Mouse (Mus musculus): ENCODE results near the gene Syt8. TPM values are rescaled to one million over a fixed set of nuclear protein-coding genes. Genes with fewer than 3 reads are reported as not detected.

The Syt8 gene
- 10 to 100 TPM in 1 of 2 experiments, 1 to 10 TPM in 1; 5.1 to 10.5 TPM for total RNA-seq (2023)

DNA sequence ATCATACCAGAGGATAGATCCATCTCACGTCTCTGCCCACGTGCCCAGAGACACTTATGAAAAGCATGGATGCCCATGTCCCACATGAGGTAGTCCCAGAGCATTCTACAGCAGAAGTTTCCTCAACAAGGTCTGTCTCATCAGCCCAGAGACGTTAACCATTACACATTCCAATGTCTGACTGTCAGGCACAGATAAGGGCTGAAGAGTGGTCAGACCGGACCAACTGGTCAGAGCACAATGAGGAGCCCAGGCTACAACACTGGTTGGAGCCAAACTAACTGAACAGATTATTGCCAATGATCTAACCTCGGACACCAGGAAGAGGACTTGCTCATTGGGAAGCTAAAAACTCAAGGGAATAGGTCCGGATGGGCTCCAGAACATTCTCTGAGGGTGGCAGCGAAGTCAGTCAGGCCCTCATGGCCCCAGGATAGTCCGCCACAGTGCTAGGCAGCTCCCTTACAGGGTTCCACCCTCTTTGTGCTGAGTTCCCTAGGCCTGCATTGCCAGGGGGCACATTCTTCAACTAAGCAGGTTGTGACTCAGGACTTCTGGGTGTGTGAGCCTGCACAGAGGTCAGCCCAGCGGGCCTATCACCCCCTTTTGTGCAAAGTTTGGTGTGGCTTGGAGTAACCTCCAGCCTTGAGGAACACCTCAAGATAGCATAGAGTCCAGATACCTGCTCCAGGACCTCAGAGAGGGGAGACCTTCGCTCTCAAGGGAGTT lies at the start of gene Syt8:
TSS of gene Syt8 (plus strand) at position 714 of the 729 bp plus-strand sequence.

DNA sequence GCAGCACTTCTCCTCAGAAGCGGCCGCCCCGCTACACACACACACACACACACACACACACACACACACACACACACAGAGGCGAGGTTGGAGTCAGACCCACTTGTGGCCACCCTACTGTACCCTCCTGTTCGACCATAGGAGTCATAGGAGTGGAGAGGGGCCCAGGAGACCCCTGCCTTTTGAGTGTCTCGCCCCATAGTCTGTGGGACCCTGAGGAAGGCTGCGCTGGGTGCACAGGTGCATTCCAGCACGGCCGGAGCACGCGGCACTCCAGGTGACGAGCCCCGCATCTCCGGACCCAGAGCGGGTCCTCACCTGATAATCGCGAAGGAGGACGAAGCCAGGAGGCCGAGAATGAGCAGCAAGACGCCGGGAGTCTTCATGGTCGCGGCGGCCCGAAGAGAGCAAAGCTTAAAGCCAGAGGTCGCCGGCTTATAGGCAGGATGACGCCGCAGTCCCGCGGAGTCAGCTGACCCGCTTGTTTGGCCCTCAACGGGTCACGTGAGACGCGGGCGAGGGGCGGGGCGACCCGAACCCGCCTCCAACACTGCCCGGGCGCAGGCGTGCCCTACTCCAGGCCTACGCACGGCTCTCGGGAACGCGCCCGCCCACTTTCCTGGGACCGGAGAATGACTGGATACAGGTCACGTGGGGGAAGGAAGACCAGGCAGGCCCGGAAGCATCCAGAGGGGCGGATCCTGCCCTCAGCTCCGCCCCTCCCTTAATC lies 47.1 kb upstream of the Syt8 start, which contains the start of gene Ctsd:
TSS of gene Ctsd (minus strand) at position 620 of the 730 bp plus-strand sequence.

DNA sequence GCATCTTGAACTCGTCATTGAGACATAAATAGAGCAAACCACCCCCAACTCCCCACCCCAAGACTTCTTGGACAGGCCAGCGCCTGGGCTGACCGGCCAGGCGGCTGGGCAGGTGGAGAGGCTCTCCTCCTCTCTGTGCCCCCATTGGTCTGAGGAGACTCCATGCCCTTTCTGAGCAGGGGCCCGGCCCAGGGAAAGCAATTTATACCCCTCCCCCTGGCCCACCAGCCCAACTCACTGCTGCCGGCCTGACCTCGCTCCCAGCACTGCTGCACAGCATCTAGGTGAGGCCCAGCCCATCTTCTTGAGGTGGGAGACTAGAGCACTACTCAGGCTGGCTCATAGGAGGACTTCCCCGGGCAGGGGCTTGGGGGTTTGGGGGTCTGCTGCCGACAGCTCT lies 6.9 kb downstream of the Syt8 start, which contains the start of gene Tnni2:
TSS of gene Tnni2 (plus strand) at position 224 of the 400 bp plus-strand sequence.

DNA sequence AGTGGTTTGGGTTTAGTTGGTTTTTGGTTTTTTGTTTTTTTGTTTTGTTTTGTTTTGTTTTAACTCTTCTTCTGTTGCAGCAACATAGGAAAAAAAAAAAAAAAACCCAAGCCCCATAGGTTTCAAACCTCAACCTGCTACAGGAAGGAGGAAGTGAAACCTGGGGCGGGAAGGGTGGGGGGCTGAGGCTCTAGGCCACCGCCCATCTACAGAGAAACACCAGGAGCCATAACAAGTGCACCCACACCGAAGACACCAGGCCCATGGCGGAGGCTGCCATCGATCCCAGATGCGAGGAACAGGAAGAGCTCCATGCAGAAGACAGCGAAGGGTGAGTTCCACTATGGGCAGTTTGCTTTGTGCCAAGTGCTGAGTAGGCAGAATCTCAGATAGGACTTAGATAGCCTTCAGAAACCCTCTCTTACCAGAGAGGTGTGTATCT lies 26.0 kb downstream of the Syt8 start, which contains the start of gene Lsp1:
TSS of gene Lsp1 (plus strand) at position 174 of the 442 bp plus-strand sequence.

Other genes with a start within 250 kb of the Syt8 start
- not detected for gene Gm10153, start 244.5 kb upstream of the Syt8 start, total RNA-seq (2023)
- gene Krtap5-3, start 233.5 kb upstream of the Syt8 start, total RNA-seq (2023) = not detected
- gene Gm7579, start 223.0 kb upstream of the Syt8 start, total RNA-seq (2023) = not detected
- not detected for gene Krtap5-5, start 204.9 kb upstream of the Syt8 start, total RNA-seq (2023)
- not detected for gene Gm40460, start 193.8 kb upstream of the Syt8 start, total RNA-seq (2023)
- not detected for gene Gm2431, start 176.5 kb upstream of the Syt8 start, total RNA-seq (2023)
- gene Gm4559, start 160.5 kb upstream of the Syt8 start, total RNA-seq (2023) = not detected
- not detected for gene Krtap5-1, start 137.7 kb upstream of the Syt8 start, total RNA-seq (2023)
- gene Krtap5-4, start 131.3 kb upstream of the Syt8 start, total RNA-seq (2023) = not detected
- 10 to 100 TPM; 19.6 to 21.5 TPM for gene Ifitm10, start 61.1 kb upstream of the Syt8 start, total RNA-seq (2023)
- gene Gm49369, start 52.2 kb upstream of the Syt8 start, total RNA-seq (2023) = 1 to 10 TPM; 3.8 to 3.9 TPM
- gene Ctsd, start 46.8 kb upstream of the Syt8 start, total RNA-seq (2023) = 100 to 1,000 TPM; 780 to 782 TPM
- gene Tnni2, start 7.0 kb downstream of the Syt8 start, total RNA-seq (2023) = 1 to 10 TPM; 5.9 to 7.9 TPM
- gene Lsp1, start 26.0 kb downstream of the Syt8 start, total RNA-seq (2023) = 1,000 to 10,000 TPM; 1,349 to 1,491 TPM
- gene Tnnt3, start 64.0 kb downstream of the Syt8 start, total RNA-seq (2023) = 10 to 100 TPM; 17.8 to 18.5 TPM
- gene Mrpl23, start 97.8 kb downstream of the Syt8 start, total RNA-seq (2023) = 1 to 10 TPM; 1.1 TPM
- not detected for gene Igf2, start 232.0 kb downstream of the Syt8 start, total RNA-seq (2023)
- gene Gm49394, start 235.1 kb downstream of the Syt8 start, total RNA-seq (2023) = not detected

Measured in neutrophil, adult 83 days (primary cell).